Mouse (Mus musculus): ENCODE data around the gene Olfr361. TPM values are rescaled to one million over a fixed set of nuclear protein-coding genes. Genes with fewer than 3 reads are reported as not detected.
"Not testable (repeated sequence)": the region's sequence is repeated elsewhere in the genome, so short reads cannot be mapped to it uniquely, and the experiment has no call there.

Gene Olfr361
- polyA plus RNA-seq (2015; fragmentation: Nextera tagmentation; extraction: Ambion mirVana): not detected in 2 replicates

DNA sequence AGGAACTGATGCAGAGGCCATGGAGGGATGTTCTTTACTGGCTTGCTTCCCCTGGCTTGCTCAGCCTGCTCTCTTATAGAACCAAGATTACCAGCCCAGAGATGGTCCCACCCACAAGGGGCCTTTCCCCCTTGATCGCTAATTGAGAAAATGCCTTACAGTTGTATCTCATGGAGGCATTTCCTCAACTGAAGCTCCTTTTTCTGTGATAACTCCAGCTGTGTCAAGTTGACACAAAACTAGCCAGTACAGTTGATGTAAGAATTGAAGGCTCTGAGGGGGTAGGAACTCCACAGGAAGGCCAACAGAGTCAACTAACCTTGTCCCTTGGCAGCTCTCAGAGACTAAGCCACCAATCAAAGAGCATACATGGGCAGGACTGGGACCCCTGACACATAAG is at the start of gene Olfr361:
Olfr361 (minus strand) TSS at position 101 of the 400 bp plus-strand sequence.
- ATAC-seq (ENCODE audit: insufficient number of reproducible peaks, insufficient read depth, low FRiP score, low TSS enrichment, low read depth); H3K27ac ChIP-seq; H3K27me3 ChIP-seq; H3K9me3 ChIP-seq; H3K4me1 ChIP-seq; H3K4me3 ChIP-seq; H3K4me2 ChIP-seq; H3K9ac ChIP-seq; H3K36me3 ChIP-seq: not testable (repeated sequence)
- 58% methylated on average over 1 of the region's 1 CpGs for WGBS

DNA sequence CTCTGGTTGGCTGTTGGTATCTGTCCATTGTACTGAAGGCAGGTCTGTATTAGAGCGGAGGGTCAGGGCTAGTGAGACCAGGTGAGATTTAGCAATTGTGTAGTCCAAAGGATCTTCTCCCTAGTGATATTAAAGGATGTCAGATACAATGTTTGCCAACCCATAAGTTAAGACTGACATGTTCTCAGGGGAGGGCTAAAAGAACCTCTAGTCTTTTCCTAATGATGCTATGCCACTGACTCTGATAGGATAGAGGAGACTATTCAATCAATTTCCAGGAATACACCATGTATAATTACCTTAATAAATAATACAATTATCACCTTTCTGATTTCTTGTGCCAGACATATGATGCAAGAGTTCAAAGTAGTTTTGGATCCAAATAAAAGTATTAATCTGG is 28.7 kb upstream of the Olfr361 start, which contains the start of gene Olfr362:
Olfr362 (minus strand) TSS at position 101 of the 400 bp plus-strand sequence.
- ATAC-seq (ENCODE audit: insufficient number of reproducible peaks, insufficient read depth, low FRiP score, low TSS enrichment, low read depth): no peak
- Histone ChIP-seq H3K4me2 (no peak within 1 kb of the TSS), H3K4me1 (no peaks in the 10 kb centered on the region), H3K27ac (no peak within 1 kb of the TSS), H3K9ac (no peak within 1 kb of the TSS), H3K9me3 (peaks cover 5% of the 10 kb centered on the region; the same call in 1 of the 2 replicates), H3K27me3 (no peaks in the 10 kb centered on the region), H3K36me3 (no peaks in the 10 kb centered on the region), H3K4me3 (no peak within 1 kb of the TSS)
- 87% methylated on average over 1 of the region's 1 CpGs for WGBS

DNA sequence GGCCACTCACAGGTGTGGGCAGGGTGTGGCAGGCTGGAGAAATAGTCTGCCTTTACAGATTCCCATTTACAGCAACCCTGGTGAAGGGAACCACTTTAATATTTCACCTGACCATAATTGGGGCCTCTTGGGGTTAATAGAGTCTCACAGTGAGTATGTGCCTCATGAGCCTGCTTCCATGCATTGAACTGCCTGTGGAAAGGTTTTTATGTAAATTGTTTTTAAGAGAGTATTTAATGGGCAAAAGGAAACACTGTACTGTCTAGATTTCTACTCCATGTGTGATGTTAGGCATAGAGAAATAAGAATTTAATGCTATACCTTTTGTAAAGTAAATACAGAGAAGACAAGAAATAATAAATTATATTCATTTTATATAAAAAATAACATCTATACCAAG is 23.6 kb downstream of the Olfr361 start, which contains the start of gene Olfr360:
Olfr360 (plus strand) TSS at position 301 of the 400 bp plus-strand sequence.
- no peak for ATAC-seq (ENCODE audit: insufficient number of reproducible peaks, insufficient read depth, low FRiP score, low TSS enrichment, low read depth)
- Histone ChIP-seq H3K4me2 (no peak within 1 kb of the TSS), H3K27ac (no peak within 1 kb of the TSS), H3K9ac (no peak within 1 kb of the TSS), H3K9me3 (peaks cover under 1% of the 10 kb centered on the region; the same call in 1 of the 2 replicates), H3K4me1 (no peaks in the 10 kb centered on the region), H3K4me3 (no peak within 1 kb of the TSS), H3K27me3 (no peaks in the 10 kb centered on the region), H3K36me3 (no peaks in the 10 kb centered on the region)

Other genes starting within 250 kb of the Olfr361 start
- gene Olfr350, start 243.0 kb downstream of the Olfr361 start, polyA plus RNA-seq (2015; fragmentation: Nextera tagmentation; extraction: Ambion mirVana): not detected in 2 replicates
- not detected in 2 replicates for gene Olfr351, start 226.6 kb downstream of the Olfr361 start, polyA plus RNA-seq (2015; fragmentation: Nextera tagmentation; extraction: Ambion mirVana)
- not detected in 2 replicates for gene Olfr352, start 220.8 kb downstream of the Olfr361 start, polyA plus RNA-seq (2015; fragmentation: Nextera tagmentation; extraction: Ambion mirVana)
- not detected in 2 replicates for gene Olfr353, start 196.4 kb downstream of the Olfr361 start, polyA plus RNA-seq (2015; fragmentation: Nextera tagmentation; extraction: Ambion mirVana)
- not detected in 2 replicates for gene Olfr354, start 183.6 kb downstream of the Olfr361 start, polyA plus RNA-seq (2015; fragmentation: Nextera tagmentation; extraction: Ambion mirVana)
- gene Olfr355, start 160.4 kb downstream of the Olfr361 start, polyA plus RNA-seq (2015; fragmentation: Nextera tagmentation; extraction: Ambion mirVana): not detected in 2 replicates
- not detected in 2 replicates for gene Olfr356, start 152.2 kb downstream of the Olfr361 start, polyA plus RNA-seq (2015; fragmentation: Nextera tagmentation; extraction: Ambion mirVana)
- gene Olfr357, start 95.5 kb downstream of the Olfr361 start, polyA plus RNA-seq (2015; fragmentation: Nextera tagmentation; extraction: Ambion mirVana): not detected in 2 replicates
- not detected in 2 replicates for gene Olfr358, start 80.0 kb downstream of the Olfr361 start, polyA plus RNA-seq (2015; fragmentation: Nextera tagmentation; extraction: Ambion mirVana)
- not detected in 2 replicates for gene Olfr360, start 23.5 kb downstream of the Olfr361 start, polyA plus RNA-seq (2015; fragmentation: Nextera tagmentation; extraction: Ambion mirVana)
- gene Olfr362, start 28.6 kb upstream of the Olfr361 start, polyA plus RNA-seq (2015; fragmentation: Nextera tagmentation; extraction: Ambion mirVana): not detected in 2 replicates
- 0.10 TPM in 1 of 2 replicates, not detected in the other for gene Olfr364-ps1, start 50.0 kb upstream of the Olfr361 start, polyA plus RNA-seq (2015; fragmentation: Nextera tagmentation; extraction: Ambion mirVana)
- gene Olfr365, start 98.9 kb upstream of the Olfr361 start, polyA plus RNA-seq (2015; fragmentation: Nextera tagmentation; extraction: Ambion mirVana): not detected in 2 replicates
- gene Olfr366, start 122.3 kb upstream of the Olfr361 start, polyA plus RNA-seq (2015; fragmentation: Nextera tagmentation; extraction: Ambion mirVana): not detected in 2 replicates
- gene Olfr368, start 237.2 kb upstream of the Olfr361 start, polyA plus RNA-seq (2015; fragmentation: Nextera tagmentation; extraction: Ambion mirVana): not detected in 2 replicates